Mouse (Mus musculus): ENCODE results near the gene Fam184b. TPM values are rescaled to one million over a fixed set of nuclear protein-coding genes. Genes with fewer than 3 reads are reported as not detected.
"Not testable (repeated sequence)": the region's sequence is repeated elsewhere in the genome, so short reads cannot be mapped to it uniquely, and the experiment has no call there.

Gene Fam184b
- total RNA-seq, 2 experiments from 2014 or later: 8.1 TPM

DNA sequence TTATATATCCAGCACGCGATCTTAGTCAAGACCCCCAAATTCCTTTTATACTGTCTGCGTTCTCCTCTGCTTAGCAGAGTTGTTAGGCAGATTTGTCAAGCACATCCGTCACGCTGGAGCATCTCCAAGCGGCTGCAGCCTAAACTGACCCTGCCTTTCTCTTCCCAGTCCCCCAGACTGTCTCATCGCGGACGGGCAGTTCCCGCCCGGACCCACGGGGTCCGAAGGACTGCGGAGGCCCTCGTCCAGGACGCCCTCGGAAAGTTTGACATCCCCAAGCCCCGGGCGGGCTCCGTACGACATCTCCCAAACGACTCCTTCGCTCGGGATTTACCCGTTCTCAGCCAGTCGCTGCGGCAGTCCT, 29.8 kb upstream of the Fam184b start:
- intact Hi-C loops (cut with DNase I): loop anchor here (1.0 to 2.0 kb wide), 4 partner anchors 30 to 678 kb away; partner anchors contain the start of gene Fam184b
- no peak for DNase-seq (ENCODE audit: extremely low spot score in 1 of 2, low spot score in 2 of 2)
- no peak for TF ChIP-seq CTCF (IDR thresholded peaks at IDR 0.05)
- Histone ChIP-seq H3K4me3 (peak overlapping the region; percentile 66), H3K27ac (peak overlapping the region; percentile 66)

DNA sequence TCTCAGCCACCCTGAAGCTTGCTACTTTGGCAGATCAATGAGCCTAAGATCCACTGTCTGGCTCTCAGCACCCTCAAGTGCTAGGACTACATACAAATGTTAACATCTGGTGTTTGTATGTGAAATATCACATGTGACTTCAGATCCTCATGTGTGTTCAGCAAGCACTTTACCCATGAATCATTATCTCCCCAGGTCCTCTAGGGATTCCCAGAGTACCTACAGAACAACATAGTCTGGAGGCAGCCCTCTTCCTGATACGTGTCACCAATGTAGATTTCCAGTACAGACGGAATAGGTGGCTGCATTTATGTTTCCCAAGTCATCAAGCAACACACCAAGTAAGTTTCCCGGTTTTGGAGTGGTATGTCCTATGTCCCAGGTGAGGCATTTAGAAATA, 29.4 kb upstream of the Fam184b start:
- DNase-seq (ENCODE audit: extremely low spot score in 1 of 2, low spot score in 2 of 2): peak in 1 of 2 experiments; percentile 10
- intact Hi-C loops (cut with DNase I): loop anchor here (1.0 to 2.0 kb wide), 4 partner anchors 30 to 678 kb away; partner anchors contain the start of gene Fam184b
- Histone ChIP-seq H3K27ac (peak overlapping the region; percentile 66), H3K4me3 (peak overlapping the region; percentile 66)
- no peak for TF ChIP-seq CTCF (IDR thresholded peaks at IDR 0.05)

DNA sequence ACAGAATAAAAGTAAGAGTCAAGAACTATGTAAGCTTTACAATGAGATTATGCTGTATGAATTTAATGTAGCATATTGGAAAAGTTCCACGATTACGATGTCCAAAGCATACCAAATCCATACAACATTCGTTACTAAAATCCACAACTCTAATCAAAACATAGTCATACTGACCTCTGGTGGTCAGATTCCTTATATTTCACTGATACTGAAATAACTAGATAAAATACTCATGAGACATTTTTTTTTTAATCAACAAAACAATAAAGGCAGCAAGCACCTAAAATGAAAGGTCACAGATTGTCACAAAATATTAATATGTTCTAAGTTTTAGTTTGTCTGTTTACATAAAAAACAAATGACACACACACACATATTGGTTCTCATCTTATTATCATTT, 28.9 kb upstream of the Fam184b start:
- intact Hi-C loops (cut with DNase I): loop anchor here (2.0 kb wide), 2 partner anchors 30 to 678 kb away; partner anchors contain the start of gene Fam184b
- DNase-seq (ENCODE audit: extremely low spot score in 1 of 2, low spot score in 2 of 2): no peak
- peak; percentile 72 for TF ChIP-seq CTCF (IDR thresholded peaks at IDR 0.05)
- no peak overlapping the region for H3K4me3 ChIP-seq
- no peak overlapping the region for H3K27ac ChIP-seq

DNA sequence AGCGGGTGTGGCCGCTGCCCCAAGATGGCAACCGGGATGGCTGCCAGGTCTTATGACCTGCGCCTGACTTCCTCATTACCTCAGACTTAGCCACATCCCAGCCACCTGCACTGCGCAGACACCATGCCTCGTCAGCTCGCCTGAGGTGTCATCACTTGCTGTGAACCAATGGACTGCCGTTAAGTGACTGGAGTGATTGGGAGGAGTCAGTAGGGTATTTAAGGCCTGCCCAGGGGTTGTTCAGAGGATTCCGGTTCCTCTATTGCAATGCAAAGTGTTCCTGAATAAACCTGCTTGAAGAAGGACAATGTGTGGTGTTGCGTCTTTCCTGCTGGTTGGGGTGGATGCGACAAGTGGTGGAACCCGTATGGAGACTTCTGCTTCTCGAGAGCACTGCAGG, 19.0 kb upstream of the Fam184b start:
- intact Hi-C loops (cut with DNase I); DNase-seq (ENCODE audit: extremely low spot score in 1 of 2, low spot score in 2 of 2); H3K4me3 ChIP-seq; H3K27ac ChIP-seq: not testable (repeated sequence)

DNA sequence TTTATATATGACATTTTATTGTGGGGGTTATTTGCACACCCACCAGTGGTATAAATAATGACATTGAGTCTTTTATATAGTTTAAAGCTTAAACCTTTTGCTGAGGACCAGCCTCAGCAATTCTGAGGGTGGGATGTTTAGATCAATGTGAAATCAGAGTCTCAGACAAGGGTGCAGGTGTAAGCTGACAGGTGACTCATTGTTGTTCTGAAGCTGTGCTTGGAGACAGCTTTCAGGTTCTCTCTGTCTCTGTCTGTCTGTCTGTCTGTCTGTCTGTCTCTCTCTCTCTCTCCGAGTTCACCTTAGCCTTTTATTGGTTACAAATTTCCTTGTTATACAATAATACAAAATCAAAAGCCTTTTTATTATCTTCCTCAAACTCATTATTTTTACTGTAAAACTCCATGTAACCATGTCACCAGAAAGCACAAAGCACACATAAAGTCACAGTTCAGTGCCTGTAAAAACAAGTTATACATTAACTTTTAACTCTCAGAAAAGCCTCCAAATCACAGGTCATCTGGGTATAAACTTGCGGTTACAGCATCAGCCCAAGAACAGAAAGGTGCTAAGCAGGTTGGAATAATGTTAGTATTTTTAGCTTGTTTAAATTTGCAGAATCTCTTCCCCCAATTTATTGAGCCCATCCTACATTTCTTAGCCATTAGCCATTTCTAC, 11.8 kb upstream of the Fam184b start:
- Histone ChIP-seq H3K27ac (no peak overlapping the region), H3K4me3 (no peak overlapping the region)
- intact Hi-C loops (cut with DNase I): no loop called here
- no peak for DNase-seq (ENCODE audit: extremely low spot score in 1 of 2, low spot score in 2 of 2)
- TF ChIP-seq CTCF (IDR thresholded peaks at IDR 0.05): no peak

DNA sequence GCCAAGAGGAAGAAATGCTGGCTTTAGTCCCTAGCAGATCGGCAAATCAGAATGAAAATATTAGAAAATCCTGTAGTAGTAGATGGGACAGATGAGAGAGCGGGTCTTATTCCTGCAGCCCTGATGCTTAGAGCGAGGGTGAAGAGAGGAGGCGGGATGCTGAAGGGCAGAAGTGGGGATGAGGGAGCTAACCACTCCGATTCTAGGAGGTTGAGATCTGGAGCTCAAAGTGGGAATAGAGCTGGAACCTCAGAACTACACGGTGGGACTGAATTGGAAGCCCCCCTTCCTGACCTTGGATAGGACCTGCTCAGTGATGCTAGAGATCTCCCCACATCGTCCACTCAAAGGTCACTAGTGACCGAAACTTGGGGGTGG, 290 bp upstream of the Fam184b start:
- H3K4me3 ChIP-seq: peak overlapping the region; percentile 65
- no peak for DNase-seq (ENCODE audit: extremely low spot score in 1 of 2, low spot score in 2 of 2)
- no peak for TF ChIP-seq CTCF (IDR thresholded peaks at IDR 0.05)
- intact Hi-C loops (cut with DNase I): loop anchor here (2.0 kb wide), 1 partner anchor 29 kb away; the partner anchor contains the start of gene Ncapg
- H3K27ac ChIP-seq: peak overlapping the region; percentile 86

DNA sequence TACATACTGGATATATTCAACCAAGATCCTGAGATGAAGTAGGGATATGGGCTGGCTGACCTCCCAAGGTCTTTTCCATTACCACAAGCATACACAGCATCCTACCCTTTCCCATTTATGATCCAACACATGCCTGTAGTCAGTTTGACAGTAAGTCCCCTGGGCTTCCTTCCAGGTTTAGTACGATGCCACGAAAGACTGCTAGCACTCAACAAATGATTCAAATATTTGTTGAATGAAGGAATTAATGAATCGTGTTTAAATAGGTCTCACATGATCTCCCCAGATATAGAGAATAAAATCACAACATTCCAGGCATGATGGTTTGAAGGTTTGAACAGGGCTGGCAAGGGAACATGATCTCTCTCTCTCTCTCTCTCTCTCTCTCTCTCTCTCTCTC, 1.0 kb downstream of the Fam184b start:
- H3K27ac ChIP-seq: no peak overlapping the region
- no peak for TF ChIP-seq CTCF (IDR thresholded peaks at IDR 0.05)
- intact Hi-C loops (cut with DNase I): loop anchor here (2.0 kb wide), 1 partner anchor 30 kb away; the partner anchor contains the start of gene Ncapg
- peak overlapping the region; percentile 41 for H3K4me3 ChIP-seq
- no peak for DNase-seq (ENCODE audit: extremely low spot score in 1 of 2, low spot score in 2 of 2)

DNA sequence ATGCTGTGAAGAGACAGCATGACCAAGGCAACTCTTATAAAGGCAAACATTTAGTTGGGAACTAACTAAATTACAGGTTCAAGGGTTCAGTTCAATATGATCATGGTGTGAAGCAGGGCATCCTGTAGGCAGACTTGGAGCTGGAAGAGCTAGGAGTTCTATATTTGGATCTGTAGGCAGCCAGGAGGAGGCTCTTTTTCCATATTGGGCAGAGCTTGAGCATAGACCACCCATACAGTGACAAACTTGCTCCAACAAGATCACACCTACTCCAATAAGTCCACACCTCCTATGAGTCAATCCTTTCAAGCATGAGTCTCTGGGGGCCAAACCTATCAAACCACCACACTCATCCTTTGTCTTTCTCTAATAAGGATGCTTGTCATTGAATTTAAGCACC, 9.9 kb downstream of the Fam184b start:
- no peak for TF ChIP-seq CTCF (IDR thresholded peaks at IDR 0.05)
- no peak for DNase-seq (ENCODE audit: extremely low spot score in 1 of 2, low spot score in 2 of 2)
- Histone ChIP-seq H3K27ac (no peak overlapping the region), H3K4me3 (no peak overlapping the region)
- intact Hi-C loops (cut with DNase I): no loop called here

DNA sequence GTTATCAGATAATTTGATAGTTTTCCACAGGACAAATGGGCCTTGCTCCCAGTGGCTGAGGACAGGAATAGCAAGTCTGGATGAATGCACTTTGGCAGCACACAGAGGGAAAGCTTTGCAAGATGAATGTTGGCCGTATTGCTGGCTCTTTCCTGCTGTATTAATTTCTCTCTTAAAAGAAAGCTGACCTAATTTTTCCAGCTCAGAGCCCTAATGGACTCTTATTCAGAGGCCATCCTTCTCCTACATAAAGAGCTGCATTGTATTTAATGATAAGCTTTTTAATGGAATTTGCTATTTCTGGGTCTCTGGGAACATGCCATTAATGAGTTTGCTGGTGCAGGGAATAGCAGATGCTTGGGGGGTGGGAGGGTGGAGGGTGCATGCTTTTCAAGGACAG, 11.6 kb downstream of the Fam184b start:
- Histone ChIP-seq H3K27ac (no peak overlapping the region), H3K4me3 (no peak overlapping the region)
- intact Hi-C loops (cut with DNase I): no loop called here
- peak in 1 of 2 experiments; percentile 13 for DNase-seq (ENCODE audit: extremely low spot score in 1 of 2, low spot score in 2 of 2)
- TF ChIP-seq CTCF (IDR thresholded peaks at IDR 0.05): peak; percentile 24

DNA sequence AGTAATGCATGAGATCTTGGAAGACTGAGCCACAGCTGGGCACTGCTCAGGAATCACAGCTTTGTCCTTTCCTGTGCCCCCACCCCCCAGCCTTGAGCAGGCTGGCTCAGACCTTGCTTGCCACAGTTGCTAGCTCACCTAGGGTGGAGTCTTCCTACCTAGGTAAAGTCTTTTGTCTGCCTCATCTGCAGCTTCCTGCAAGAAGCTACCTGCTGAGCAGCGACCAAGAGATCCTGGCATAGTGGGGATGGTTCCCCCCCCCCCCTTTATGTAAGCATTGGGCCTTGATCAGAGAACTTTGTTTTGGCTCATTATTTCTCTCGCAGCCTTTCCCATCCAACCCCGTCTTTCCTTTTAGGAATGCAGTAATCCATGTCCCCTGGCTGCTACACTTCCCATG, 17.9 kb downstream of the Fam184b start:
- no peak overlapping the region for H3K27ac ChIP-seq
- DNase-seq (ENCODE audit: extremely low spot score in 1 of 2, low spot score in 2 of 2): no peak
- TF ChIP-seq CTCF (IDR thresholded peaks at IDR 0.05): no peak
- intact Hi-C loops (cut with DNase I): no loop called here
- no peak overlapping the region for H3K4me3 ChIP-seq

DNA sequence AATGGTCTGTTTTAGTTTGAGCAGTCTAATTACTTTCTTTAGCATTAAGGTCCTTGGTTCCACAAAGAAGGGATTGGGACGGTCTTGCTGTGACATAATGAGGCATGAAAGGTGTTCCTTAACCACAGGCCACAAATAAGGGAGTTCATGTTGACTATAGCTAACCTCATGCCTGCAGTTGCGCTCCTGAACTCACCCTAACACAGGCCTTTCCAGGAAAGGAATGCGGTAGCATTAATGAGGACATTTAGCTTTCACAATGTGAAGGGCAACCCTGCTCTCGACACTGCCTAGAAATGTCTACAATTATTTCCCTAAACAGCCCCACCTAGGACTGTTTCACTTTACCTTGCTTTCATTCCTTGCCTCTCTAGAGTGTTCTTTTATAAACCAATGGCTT, 40.4 kb downstream of the Fam184b start:
- no peak overlapping the region for H3K27ac ChIP-seq
- DNase-seq (ENCODE audit: extremely low spot score in 1 of 2, low spot score in 2 of 2): no peak
- TF ChIP-seq CTCF (IDR thresholded peaks at IDR 0.05): no peak
- intact Hi-C loops (cut with DNase I): no loop called here
- no peak overlapping the region for H3K4me3 ChIP-seq

DNA sequence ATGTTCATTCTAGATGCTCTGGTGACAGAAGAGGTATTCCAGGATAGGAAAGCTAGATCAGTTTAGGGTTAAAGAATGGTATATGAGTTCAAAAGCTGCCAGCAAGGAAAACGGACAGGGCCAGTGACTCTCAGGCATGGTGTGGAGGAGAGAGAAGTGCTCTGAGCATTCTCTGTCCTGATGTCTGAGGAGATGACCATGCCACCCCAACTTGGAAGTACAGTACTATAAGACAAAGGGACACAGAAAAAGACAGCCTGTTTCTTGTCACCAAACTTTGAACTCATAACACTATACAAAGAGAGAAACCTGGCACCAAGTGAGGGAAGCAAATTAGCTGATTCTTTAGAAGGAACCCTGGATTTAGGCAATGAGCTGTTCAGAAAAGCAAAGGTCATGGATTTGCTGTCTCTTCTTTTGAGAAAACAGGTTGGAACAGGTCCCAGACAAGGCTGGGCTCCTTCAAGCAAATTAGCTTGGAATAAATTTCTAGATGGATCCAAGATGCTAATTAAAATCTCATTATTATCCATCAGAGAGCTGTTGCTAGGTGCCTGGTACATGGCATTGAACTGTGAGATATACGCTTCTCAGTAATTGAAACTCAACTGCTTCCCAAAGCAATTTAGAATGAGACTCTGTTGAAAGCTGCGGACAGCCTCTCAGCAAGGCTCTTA, 43.9 kb downstream of the Fam184b start:
- intact Hi-C loops (cut with DNase I): no loop called here
- Histone ChIP-seq H3K27ac (no peak overlapping the region; the same call in 1 of the 2 replicates), H3K4me3 (no peak overlapping the region)
- TF ChIP-seq CTCF (IDR thresholded peaks at IDR 0.05): no peak
- peak in 1 of 2 experiments; percentile 12 for DNase-seq (ENCODE audit: extremely low spot score in 1 of 2, low spot score in 2 of 2)

Data from left cerebral cortex, adult 2 months (tissue).